Mouse (Mus musculus) liver, embryonic 16.5 days (tissue): ENCODE results near the gene Wfikkn2. TPM values are rescaled to one million over a fixed set of nuclear protein-coding genes. Genes with fewer than 3 reads are reported as not detected.

Source experiments
- ATAC-seq: fragments of 200-750 bp; cut with Nextera tagmentation; 2 replicates; pipeline ENCODE4 v1.8.0; 2017; ENCODE audit warnings: low read depth, mild to moderate bottlenecking, moderate number of reproducible peaks, moderate library complexity
- H3K27ac ChIP-seq: fragments of 300-500 bp; sonication (generic); 2 replicates; pipeline ENCODE4 v1.5.1; 2014; ENCODE audit warnings: mild to moderate bottlenecking, low read length
- H3K27me3 ChIP-seq: fragments of 300-500 bp; sonication (generic); 2 replicates; pipeline ENCODE4 v1.6.1; 2014; ENCODE audit warnings: low read depth, low read length, mixed read lengths; ENCODE audit not compliant: control insufficient read depth, insufficient read depth
- H3K36me3 ChIP-seq: fragments of 300-500 bp; sonication (generic); 2 replicates; pipeline ENCODE4 v1.6.1; 2014; ENCODE audit warnings: mild to moderate bottlenecking; ENCODE audit not compliant: control insufficient read depth, insufficient read depth
- H3K4me1 ChIP-seq: fragments of 300-500 bp; sonication (generic); 2 replicates; pipeline ENCODE4 v1.6.1; 2014; ENCODE audit warnings: low read depth, low read length, mixed read lengths; ENCODE audit not compliant: control insufficient read depth
- H3K4me2 ChIP-seq: fragments of 300-500 bp; sonication (generic); 2 replicates; pipeline ENCODE4 v1.6.1; 2014; ENCODE audit warnings: low read depth, low read length, mixed read lengths
- H3K4me3 ChIP-seq: fragments of 300-500 bp; sonication (generic); 2 replicates; pipeline ENCODE4 v1.5.1; 2014; ENCODE audit warnings: low read depth, mild to moderate bottlenecking, low read length
- H3K9ac ChIP-seq: fragments of 300-500 bp; sonication (generic); 2 replicates; pipeline ENCODE4 v1.6.1; 2014; ENCODE audit warnings: low read depth, low read length
- H3K9me3 ChIP-seq: fragments of 300-500 bp; sonication (generic); replicated peaks from 2 replicates; pipeline ENCODE4 v1.6.1; 2016; ENCODE audit warnings: low read length; ENCODE audit not compliant: control insufficient read depth
- WGBS: fragments of 180-500 bp; shearing (Covaris S2); extraction: QIAGEN DNeasy Blood & Tissue Kit; methylation state at CpG from one replicate; pipeline ENCODE4 v1.1.7; 2014; ENCODE audit not compliant: insufficient replicate concordance; 5-methylcytosine and 5-hydroxymethylcytosine counted together
- polyA plus RNA-seq: library from polyadenylated mRNA; unstranded; fragments of >200 nt; fragmentation: Nextera tagmentation; extraction: Ambion mirVana; gene quantifications from 2 replicates; pipeline ENCODE4 v1.2.1, GENCODE M21; 2015

The Wfikkn2 gene
- polyA plus RNA-seq, 1 experiment from 2014 or later: 0.14 TPM

GRCm38 (mm10) chr11:94215581-94215980 lies 30.2 kb downstream of the Wfikkn2 start:
- H3K4me3 ChIP-seq: no peak overlapping the region
- peaks cover 6% of the 10 kb centered on the region for H3K4me1 ChIP-seq
- peaks cover 11% of the 10 kb centered on the region for H3K36me3 ChIP-seq
- 92% methylated on average over 3 of the region's 3 CpGs for WGBS
- H3K27ac ChIP-seq: no peak overlapping the region
- H3K9ac ChIP-seq: no peak overlapping the region
- no peaks in the 10 kb centered on the region for H3K27me3 ChIP-seq
- H3K9me3 ChIP-seq: no peaks in the 10 kb centered on the region
- no peak overlapping the region for H3K4me2 ChIP-seq
- ATAC-seq: no peak

GRCm38 (mm10) chr11:94213735-94214594 lies 31.8 kb downstream of the Wfikkn2 start:
- 0 out of 2 replicates have a peak overlapping the region, but pooled peaks have one; percentile 98 for H3K4me2 ChIP-seq
- H3K9me3 ChIP-seq: no peaks in the 10 kb centered on the region
- no peak overlapping the region for H3K9ac ChIP-seq
- H3K4me3 ChIP-seq: no peak overlapping the region
- ATAC-seq: no peak
- no peaks in the 10 kb centered on the region for H3K27me3 ChIP-seq
- H3K36me3 ChIP-seq: peaks cover 11% of the 10 kb centered on the region
- WGBS: 86% methylated on average over 29 of the region's 29 CpGs
- H3K27ac ChIP-seq: no peak overlapping the region
- H3K4me1 ChIP-seq: peaks cover 8% of the 10 kb centered on the region

DNA sequence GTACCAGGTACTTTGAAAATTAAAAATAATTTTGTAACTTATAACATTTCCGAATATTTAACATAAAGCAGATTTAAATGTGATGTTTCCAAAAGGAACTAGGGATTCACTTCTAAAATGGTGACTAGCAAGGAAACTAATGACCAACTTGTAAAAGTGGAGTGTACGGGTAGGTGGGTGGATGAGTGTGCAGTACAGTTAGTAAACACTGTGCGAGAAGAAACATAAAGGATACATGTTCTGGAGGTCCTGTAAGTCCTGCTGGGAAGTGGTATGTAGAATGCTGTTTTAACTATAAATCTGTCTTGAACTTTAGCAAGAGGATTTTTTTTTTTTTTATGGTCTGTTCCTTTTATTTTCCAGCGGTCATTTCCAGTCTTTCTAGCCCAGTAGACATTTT lies 32.8 kb downstream of the Wfikkn2 start:
- peak overlapping the region; percentile 98 for H3K4me3 ChIP-seq
- ATAC-seq: no peak

GRCm38 (mm10) chr11:94212489-94212836 lies 33.3 kb downstream of the Wfikkn2 start:
- peak overlapping the region; percentile 97 for H3K9ac ChIP-seq
- H3K4me2 ChIP-seq: peak overlapping the region; percentile 98
- H3K4me1 ChIP-seq: peaks cover 8% of the 10 kb centered on the region
- peak overlapping the region; percentile 29; the same call in 1 of the 2 replicates for H3K27ac ChIP-seq
- no peaks in the 10 kb centered on the region for H3K9me3 ChIP-seq
- H3K4me3 ChIP-seq: peak overlapping the region; percentile 98
- peaks cover 11% of the 10 kb centered on the region for H3K36me3 ChIP-seq
- no peaks in the 10 kb centered on the region for H3K27me3 ChIP-seq
- ATAC-seq: no peak
- 10% methylated on average over 7 of the region's 7 CpGs for WGBS

More for the DNA sequence above, 32.8 kb downstream of the Wfikkn2 start:
- 72% methylated on average over 4 of the region's 4 CpGs for WGBS
- Histone ChIP-seq H3K4me1 (peaks cover 8% of the 10 kb centered on the region), H3K27ac (no peak overlapping the region), H3K4me2 (peak overlapping the region; percentile 98), H3K9ac (no peak overlapping the region), H3K36me3 (peaks cover 11% of the 10 kb centered on the region), H3K9me3 (no peaks in the 10 kb centered on the region), H3K27me3 (no peaks in the 10 kb centered on the region)

- WGBS: under 1% methylated on average over 39 of the region's 61 CpGs
- H3K9ac ChIP-seq: peak overlapping the region; percentile 97
- H3K9me3 ChIP-seq: no peaks in the 10 kb centered on the region
- peak overlapping the region; percentile 98 for H3K4me3 ChIP-seq
- H3K27ac ChIP-seq: peak overlapping the region; percentile 95
- ATAC-seq: peak; percentile 14
- H3K27me3 ChIP-seq: no peaks in the 10 kb centered on the region
- H3K4me2 ChIP-seq: peak overlapping the region; percentile 98
- peaks cover 8% of the 10 kb centered on the region for H3K4me1 ChIP-seq
- H3K36me3 ChIP-seq: peaks cover 11% of the 10 kb centered on the region
Measured at GRCm38 (mm10) chr11:94211651-94212488, 33.9 kb downstream of the Wfikkn2 start.

DNA sequence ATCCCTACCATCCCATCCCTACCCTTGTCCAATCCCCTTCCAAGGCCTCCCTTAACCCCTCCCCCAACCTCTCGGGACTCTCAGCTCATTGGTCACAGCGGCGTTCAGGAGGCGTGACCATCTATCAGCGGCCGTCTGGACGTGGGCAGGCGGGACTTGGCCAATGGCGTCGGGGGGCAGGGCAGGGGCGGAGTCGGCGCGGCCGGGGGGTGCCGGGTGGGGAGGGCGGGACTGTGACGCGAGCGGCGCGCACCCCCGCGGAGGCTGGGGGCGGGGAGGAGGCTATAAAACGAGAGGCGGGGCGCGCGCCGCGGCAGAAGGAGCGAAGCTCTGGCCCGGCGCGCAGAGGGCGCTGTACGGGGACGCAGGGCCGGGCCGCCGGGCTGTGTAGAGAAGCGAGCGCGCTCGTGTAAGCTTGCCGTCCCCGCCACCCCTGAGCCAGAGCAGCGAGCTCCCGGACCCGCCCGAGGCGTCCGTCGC lies 34.6 kb downstream of the Wfikkn2 start, which contains the start of gene Tob1:
Gene Tob1 (plus strand): TSS at position 331 of the 480 bp plus-strand sequence.
- H3K36me3 ChIP-seq: peaks cover 11% of the 10 kb centered on the region

GRCm38 (mm10) chr11:94210191-94211086 lies 35.4 kb downstream of the Wfikkn2 start:
- Histone ChIP-seq H3K4me3 (peak overlapping the region; percentile 64), H3K9me3 (no peaks in the 10 kb centered on the region), H3K27me3 (no peaks in the 10 kb centered on the region), H3K9ac (peak overlapping the region; percentile 65), H3K4me2 (peak overlapping the region; percentile 100), H3K36me3 (peaks cover 11% of the 10 kb centered on the region), H3K4me1 (peaks cover 8% of the 10 kb centered on the region), H3K27ac (peak overlapping the region; percentile 89)
- under 1% methylated on average over 53 of the region's 56 CpGs for WGBS
- ATAC-seq: peak; percentile 67

More for the DNA sequence above, 34.6 kb downstream of the Wfikkn2 start, which contains the start of gene Tob1:
- Histone ChIP-seq H3K27me3 (no peaks in the 10 kb centered on the region), H3K9ac (peak within 1 kb of the TSS; percentile 97), H3K9me3 (no peaks in the 10 kb centered on the region), H3K27ac (peak within 1 kb of the TSS; percentile 95), H3K4me3 (peak within 1 kb of the TSS; percentile 98), H3K4me2 (peak within 1 kb of the TSS; percentile 100), H3K4me1 (peaks cover 8% of the 10 kb centered on the region)
- 0% methylated on average over 34 of the region's 55 CpGs for WGBS
- peak; percentile 93 for ATAC-seq

DNA sequence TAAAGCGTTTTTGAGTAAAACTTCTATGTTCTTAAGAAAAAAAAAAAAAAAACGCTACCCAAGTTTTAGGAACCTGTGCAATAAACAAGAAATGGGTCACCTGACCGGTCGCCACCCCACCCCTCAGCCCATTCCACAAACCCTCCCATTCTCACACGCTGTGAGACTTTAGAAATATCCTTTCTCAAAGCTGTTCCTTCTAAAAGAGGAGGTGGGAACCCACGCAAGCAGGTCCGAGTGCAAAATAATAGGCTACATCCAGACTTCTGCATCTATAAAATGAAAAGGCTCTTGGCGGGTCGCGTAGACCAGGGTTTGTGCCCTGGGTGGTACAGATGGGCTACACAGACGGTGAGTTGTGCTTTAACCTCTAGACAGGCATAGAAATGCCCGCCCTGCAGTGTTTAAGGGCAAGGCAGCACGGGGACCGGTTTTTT lies 36.1 kb downstream of the Wfikkn2 start:
- Histone ChIP-seq H3K9ac (peak overlapping the region; percentile 65), H3K4me3 (peak overlapping the region; percentile 64), H3K36me3 (peaks cover 11% of the 10 kb centered on the region), H3K27me3 (no peaks in the 10 kb centered on the region), H3K4me2 (peak overlapping the region; percentile 100), H3K27ac (peak overlapping the region; percentile 89), H3K9me3 (no peaks in the 10 kb centered on the region), H3K4me1 (peaks cover 8% of the 10 kb centered on the region)
- ATAC-seq: peak; percentile 0
- WGBS: 3% methylated on average over 14 of the region's 14 CpGs
